Mouse (Mus musculus): ENCODE results near the gene Asic5.

- TF ChIP-seq CTCF (IDR thresholded peaks at IDR 0.05; ENCODE audit: borderline replicate concordance, control insufficient read depth, extremely low read depth, insufficient read depth, low read length, poor library complexity) (no peak), POLR2A (IDR thresholded peaks at IDR 0.05; ENCODE audit: control insufficient read depth, extremely low read depth, insufficient read depth, low read length, poor library complexity) (no peak)
Observed at GRCm38 (mm10) chr3:82046087-82046486, 64.0 kb downstream of the Asic5 start.

Measured in thymus, adult 2 months (tissue).